Mouse (Mus musculus) ES-E14 (cell line): ENCODE measurements around the gene Naip6.
"Not testable (repeated sequence)": the region's sequence is repeated elsewhere in the genome, so short reads cannot be mapped to it uniquely, and the experiment has no call there.

ENCODE experiments used
- CHD2 ChIP-seq: IDR thresholded peaks from 2 replicates; pipeline ENCODE4 v1.6.1; 2014; ENCODE audit warnings: mild to moderate bottlenecking, low read depth, low read length, inconsistent platforms
- HCFC1 ChIP-seq: IDR thresholded peaks from 2 replicates; pipeline ENCODE4 v1.6.1; 2012; ENCODE audit warnings: low read length, inconsistent platforms, borderline replicate concordance; ENCODE audit not compliant: insufficient read depth
- MAFK ChIP-seq: IDR thresholded peaks from 2 replicates; pipeline ENCODE4 v1.6.1; 2014; ENCODE audit warnings: mild to moderate bottlenecking, low read depth, low read length, inconsistent platforms; ENCODE audit not compliant: insufficient read depth
- ZC3H11A ChIP-seq: IDR thresholded peaks from 2 replicates; pipeline ENCODE4 v1.6.1; 2012; ENCODE audit warnings: low read depth, mild to moderate bottlenecking, inconsistent platforms, low read length, borderline replicate concordance
- ZNF384 ChIP-seq: IDR thresholded peaks from 2 replicates; pipeline ENCODE4 v1.6.1; 2012; ENCODE audit warnings: low read depth, low read length, inconsistent platforms

- not testable (repeated sequence) for TF ChIP-seq HCFC1, ZC3H11A, ZNF384, MAFK, CHD2
Observed at GRCm38 (mm10) chr13:100251897-100252296, 65.6 kb downstream of the Naip6 start.
